Mouse (Mus musculus) limb, embryonic 13.5 days (tissue): Measurements from ENCODE around the gene Sppl2c. TPM values are rescaled to one million over a fixed set of nuclear protein-coding genes. Genes with fewer than 3 reads are reported as not detected.

Source experiments
- ATAC-seq: fragments of 200-750 bp; cut with Nextera tagmentation; 2 replicates; pipeline ENCODE4 v1.8.0; 2017; ENCODE audit warnings: low read depth, moderate number of reproducible peaks, moderate TSS enrichment; ENCODE audit not compliant: low FRiP score
- H3K27ac ChIP-seq: fragments of 300-500 bp; sonication (generic); 2 replicates; pipeline ENCODE4 v1.5.1; 2015; ENCODE audit warnings: inconsistent platforms, mild to moderate bottlenecking, moderate library complexity
- H3K27me3 ChIP-seq: fragments of 300-500 bp; sonication (generic); 2 replicates; pipeline ENCODE4 v1.6.1; 2015; ENCODE audit warnings: mild to moderate bottlenecking, inconsistent platforms
- H3K36me3 ChIP-seq: fragments of 300-500 bp; sonication (generic); 2 replicates; pipeline ENCODE4 v1.6.1; 2015; ENCODE audit warnings: inconsistent platforms, mild to moderate bottlenecking, moderate library complexity
- H3K4me1 ChIP-seq: fragments of 300-500 bp; sonication (generic); 2 replicates; pipeline ENCODE4 v1.6.1; 2015; ENCODE audit warnings: inconsistent platforms
- H3K4me2 ChIP-seq: fragments of 300-500 bp; sonication (generic); replicated peaks from 2 replicates; pipeline ENCODE4 v1.6.1; 2015; ENCODE audit warnings: inconsistent platforms, mild to moderate bottlenecking, moderate library complexity
- H3K4me3 ChIP-seq: fragments of 300-500 bp; sonication (generic); 2 replicates; pipeline ENCODE4 v1.5.1; 2015; ENCODE audit warnings: moderate library complexity, mild to moderate bottlenecking, inconsistent platforms
- H3K9ac ChIP-seq: fragments of 300-500 bp; sonication (generic); 2 replicates; pipeline ENCODE4 v1.6.1; 2015; ENCODE audit warnings: mild to moderate bottlenecking, inconsistent platforms
- H3K9me3 ChIP-seq: fragments of 300-500 bp; sonication (generic); 2 replicates; pipeline ENCODE4 v1.6.1; 2016; ENCODE audit warnings: inconsistent platforms
- WGBS: fragments of 180-500 bp; shearing (Covaris S2); methylation state at CpG from one replicate; pipeline ENCODE4 v1.1.7; 2015; 5-methylcytosine and 5-hydroxymethylcytosine counted together
- polyA plus RNA-seq: library from polyadenylated mRNA; unstranded; fragments of >200 nt; fragmentation: Nextera tagmentation; extraction: Ambion mirVana; gene quantifications from 2 replicates; pipeline ENCODE4 v1.2.1, GENCODE M21; 2015

The Sppl2c gene
- polyA plus RNA-seq, 1 experiment from 2014 or later: not detected

- H3K4me3 ChIP-seq: no peak overlapping the region
- 77% methylated on average over 5 of the region's 5 CpGs for WGBS
- no peak for ATAC-seq
Observed at GRCm38 (mm10) chr11:104161153-104161552, 25.0 kb upstream of the Sppl2c start.

GRCm38 (mm10) chr11:104164257-104164656, 21.9 kb upstream of the Sppl2c start:
- Histone ChIP-seq H3K4me1 (no peaks in the 10 kb centered on the region), H3K27me3 (peaks cover 16% of the 10 kb centered on the region; the same call in 1 of the 2 replicates), H3K9ac (no peak overlapping the region), H3K36me3 (no peaks in the 10 kb centered on the region), H3K9me3 (no peaks in the 10 kb centered on the region), H3K4me3 (no peak overlapping the region), H3K4me2 (no peak overlapping the region), H3K27ac (no peak overlapping the region)
- ATAC-seq: no peak
- WGBS: 86% methylated on average over 10 of the region's 10 CpGs

More at GRCm38 (mm10) chr11:104161153-104161552, 25.0 kb upstream of the Sppl2c start:
- Histone ChIP-seq H3K4me2 (no peak overlapping the region), H3K27ac (no peak overlapping the region), H3K9me3 (no peaks in the 10 kb centered on the region), H3K27me3 (peaks cover 32% of the 10 kb centered on the region), H3K4me1 (peaks cover 12% of the 10 kb centered on the region), H3K36me3 (no peaks in the 10 kb centered on the region), H3K9ac (no peak overlapping the region)

DNA sequence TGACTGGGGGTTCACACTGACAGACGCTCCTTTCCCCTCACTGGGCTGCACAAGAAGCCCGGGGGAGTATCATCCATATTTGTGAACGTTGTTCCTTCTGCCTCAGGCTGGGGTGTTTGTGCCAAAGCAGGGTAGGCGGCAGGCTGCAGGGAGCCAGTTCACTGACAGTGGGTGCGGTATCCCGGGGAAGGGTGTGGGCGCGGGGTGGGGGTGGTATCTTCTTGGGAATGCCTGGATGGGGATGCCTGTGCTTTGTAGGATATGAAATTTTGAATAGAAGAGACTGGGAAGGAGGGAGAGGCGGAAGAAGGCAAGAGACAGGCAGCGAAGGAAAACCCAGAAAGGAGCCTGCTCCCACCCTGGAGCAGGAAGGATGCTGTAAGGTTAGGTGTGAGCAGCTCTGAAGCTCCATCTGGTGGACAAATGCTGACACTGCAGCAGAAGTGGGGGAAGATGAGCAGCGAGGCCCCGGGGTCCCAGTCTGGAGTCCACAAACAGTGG, 14.8 kb upstream of the Sppl2c start:
- H3K4me2 ChIP-seq: no peak overlapping the region
- H3K36me3 ChIP-seq: no peaks in the 10 kb centered on the region
- ATAC-seq: no peak; the same call in 1 of the 2 replicates
- H3K9me3 ChIP-seq: no peaks in the 10 kb centered on the region
- no peak overlapping the region for H3K27ac ChIP-seq
- WGBS: 39% methylated on average over 12 of the region's 12 CpGs
- H3K4me1 ChIP-seq: no peaks in the 10 kb centered on the region
- H3K9ac ChIP-seq: no peak overlapping the region
- peaks cover 22% of the 10 kb centered on the region; the same call in 1 of the 2 replicates for H3K27me3 ChIP-seq
- H3K4me3 ChIP-seq: no peak overlapping the region

DNA sequence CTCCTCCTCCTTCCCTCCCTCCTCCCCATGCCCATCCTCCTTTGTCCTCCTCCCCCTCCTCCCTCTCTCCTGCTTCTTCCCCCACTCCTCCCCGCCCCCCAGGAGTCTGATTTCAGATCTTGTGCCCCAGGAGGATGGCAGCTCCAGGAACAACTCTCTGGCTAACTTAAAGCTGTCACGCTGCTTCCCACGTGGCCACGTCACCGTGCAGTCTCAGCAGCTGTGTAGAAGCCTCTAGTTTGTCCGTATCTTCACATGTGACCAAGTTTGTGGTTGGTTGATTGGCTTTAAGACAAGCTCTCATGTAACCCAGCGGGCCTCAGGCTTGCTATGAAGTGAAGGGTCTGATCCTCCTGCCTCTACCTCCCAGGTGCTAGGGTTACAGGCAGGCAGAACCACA, 7.2 kb upstream of the Sppl2c start:
- H3K9me3 ChIP-seq: no peaks in the 10 kb centered on the region
- no peak overlapping the region for H3K4me2 ChIP-seq
- no peak for ATAC-seq
- WGBS: 27% methylated on average over 7 of the region's 7 CpGs
- H3K9ac ChIP-seq: no peak overlapping the region
- peaks cover 5% of the 10 kb centered on the region; the same call in 1 of the 2 replicates for H3K27me3 ChIP-seq
- no peak overlapping the region for H3K4me3 ChIP-seq
- H3K27ac ChIP-seq: no peak overlapping the region
- H3K36me3 ChIP-seq: no peaks in the 10 kb centered on the region
- H3K4me1 ChIP-seq: no peaks in the 10 kb centered on the region

- no peak overlapping the region for H3K27ac ChIP-seq
- H3K4me3 ChIP-seq: no peak overlapping the region
- H3K9me3 ChIP-seq: no peaks in the 10 kb centered on the region
- H3K27me3 ChIP-seq: peaks cover 5% of the 10 kb centered on the region; the same call in 1 of the 2 replicates
- no peak overlapping the region for H3K4me2 ChIP-seq
- H3K36me3 ChIP-seq: no peaks in the 10 kb centered on the region
- H3K4me1 ChIP-seq: no peaks in the 10 kb centered on the region
- ATAC-seq: no peak
- 72% methylated on average over 5 of the region's 5 CpGs for WGBS
- H3K9ac ChIP-seq: no peak overlapping the region
Observed at GRCm38 (mm10) chr11:104179804-104180203, 6.3 kb upstream of the Sppl2c start.

GRCm38 (mm10) chr11:104182141-104182540, 4.0 kb upstream of the Sppl2c start:
- Histone ChIP-seq H3K36me3 (no peaks in the 10 kb centered on the region), H3K4me3 (no peak overlapping the region), H3K27me3 (peaks cover 5% of the 10 kb centered on the region; the same call in 1 of the 2 replicates), H3K4me2 (no peak overlapping the region), H3K27ac (no peak overlapping the region), H3K9ac (no peak overlapping the region), H3K4me1 (no peaks in the 10 kb centered on the region), H3K9me3 (no peaks in the 10 kb centered on the region)
- ATAC-seq: no peak
- 82% methylated on average over 3 of the region's 3 CpGs for WGBS

GRCm38 (mm10) chr11:104186837-104187150, 667 bp downstream of the Sppl2c start:
- Histone ChIP-seq H3K27ac (no peak overlapping the region), H3K9ac (no peak overlapping the region), H3K4me2 (no peak overlapping the region), H3K4me3 (no peak overlapping the region), H3K36me3 (no peaks in the 10 kb centered on the region), H3K9me3 (no peaks in the 10 kb centered on the region), H3K4me1 (no peaks in the 10 kb centered on the region), H3K27me3 (no peaks in the 10 kb centered on the region)
- 90% methylated on average over 9 of the region's 9 CpGs for WGBS
- no peak for ATAC-seq

DNA sequence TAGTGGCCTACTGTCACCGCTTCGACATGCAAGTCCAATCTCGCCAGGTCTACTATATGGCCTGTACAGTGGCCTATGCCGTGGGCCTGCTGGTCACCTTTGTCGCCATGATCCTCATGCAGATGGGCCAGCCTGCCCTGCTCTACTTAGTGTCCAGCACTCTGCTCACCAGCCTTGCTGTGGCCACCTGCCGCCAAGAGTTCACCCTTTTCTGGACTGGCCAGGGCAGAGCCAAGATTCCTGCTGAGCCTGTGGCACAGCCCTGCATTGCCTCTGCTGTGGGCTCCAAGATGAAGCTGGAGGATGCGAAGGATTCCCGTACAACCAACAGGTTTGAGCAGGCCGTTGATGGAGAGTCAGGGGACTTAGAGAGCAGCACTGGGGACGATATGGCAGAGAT, 1.6 kb downstream of the Sppl2c start:
- WGBS: 93% methylated on average over 10 of the region's 10 CpGs
- ATAC-seq: no peak
- Histone ChIP-seq H3K36me3 (no peaks in the 10 kb centered on the region), H3K9ac (no peak overlapping the region), H3K27ac (no peak overlapping the region), H3K4me2 (no peak overlapping the region), H3K9me3 (no peaks in the 10 kb centered on the region), H3K27me3 (no peaks in the 10 kb centered on the region), H3K4me1 (no peaks in the 10 kb centered on the region), H3K4me3 (no peak overlapping the region)

- Histone ChIP-seq H3K4me1 (no peaks in the 10 kb centered on the region), H3K9ac (no peak overlapping the region), H3K36me3 (no peaks in the 10 kb centered on the region), H3K4me2 (no peak overlapping the region), H3K27me3 (no peaks in the 10 kb centered on the region), H3K27ac (no peak overlapping the region), H3K9me3 (no peaks in the 10 kb centered on the region), H3K4me3 (no peak overlapping the region)
- WGBS: 79% methylated on average over 2 of the region's 2 CpGs
- ATAC-seq: no peak
Observed at GRCm38 (mm10) chr11:104190008-104190407, 3.9 kb downstream of the Sppl2c start.

DNA sequence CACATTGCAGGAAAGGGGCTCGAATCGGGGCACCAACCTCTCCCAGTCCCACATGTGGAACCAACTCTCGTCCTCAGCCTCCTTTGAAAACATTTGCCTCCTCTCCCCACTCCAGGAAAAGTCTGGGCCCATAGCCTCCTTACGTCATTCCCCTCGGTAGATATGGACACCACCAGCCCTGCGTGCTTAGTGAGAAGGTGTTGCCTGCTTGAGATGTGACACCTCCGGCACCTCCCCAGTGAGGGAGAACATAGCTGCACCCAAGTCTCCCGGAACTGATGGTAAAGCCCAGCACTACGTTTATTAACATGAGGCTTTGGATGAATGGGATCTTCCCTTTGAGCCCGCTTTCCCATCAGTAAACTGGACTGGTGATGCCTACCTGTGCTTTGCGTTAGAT, 9.3 kb downstream of the Sppl2c start:
- H3K27ac ChIP-seq: no peak overlapping the region
- no peak overlapping the region for H3K4me2 ChIP-seq
- H3K9ac ChIP-seq: no peak overlapping the region
- WGBS: 69% methylated on average over 11 of the region's 11 CpGs
- no peak overlapping the region for H3K4me3 ChIP-seq
- H3K27me3 ChIP-seq: peaks cover 17% of the 10 kb centered on the region
- no peaks in the 10 kb centered on the region for H3K9me3 ChIP-seq
- H3K4me1 ChIP-seq: no peaks in the 10 kb centered on the region
- ATAC-seq: no peak
- H3K36me3 ChIP-seq: no peaks in the 10 kb centered on the region

DNA sequence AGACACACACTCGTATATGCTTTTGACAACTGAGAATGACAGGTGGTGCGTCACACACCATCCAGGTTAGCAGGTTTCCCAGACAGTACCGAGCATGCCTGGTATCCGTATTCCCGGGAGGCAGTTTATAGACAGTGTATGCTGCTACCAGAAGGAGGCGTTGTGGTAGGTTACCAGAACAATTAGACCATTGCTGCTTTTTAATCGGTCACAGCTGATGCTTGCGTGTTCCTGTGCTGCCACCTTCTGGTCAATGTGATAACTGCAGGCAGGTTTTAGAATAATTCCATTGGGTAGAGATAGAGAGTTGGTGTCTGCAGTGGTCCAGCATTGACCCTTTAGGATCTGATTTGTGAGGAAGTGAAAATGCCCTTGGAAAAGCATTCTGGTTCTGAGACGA, 9.7 kb downstream of the Sppl2c start:
- no peaks in the 10 kb centered on the region for H3K9me3 ChIP-seq
- H3K27ac ChIP-seq: no peak overlapping the region
- H3K4me3 ChIP-seq: no peak overlapping the region
- no peaks in the 10 kb centered on the region for H3K36me3 ChIP-seq
- H3K4me2 ChIP-seq: no peak overlapping the region
- no peaks in the 10 kb centered on the region for H3K4me1 ChIP-seq
- H3K27me3 ChIP-seq: peaks cover 17% of the 10 kb centered on the region
- WGBS: 9% methylated on average over 9 of the region's 9 CpGs
- H3K9ac ChIP-seq: no peak overlapping the region
- ATAC-seq: peak; percentile 44

- Histone ChIP-seq H3K36me3 (no peaks in the 10 kb centered on the region), H3K9ac (no peak overlapping the region), H3K4me2 (no peak overlapping the region), H3K4me1 (no peaks in the 10 kb centered on the region), H3K4me3 (no peak overlapping the region), H3K27ac (no peak overlapping the region), H3K27me3 (peaks cover 17% of the 10 kb centered on the region), H3K9me3 (peaks cover 12% of the 10 kb centered on the region)
- no peak for ATAC-seq
- WGBS: 6% methylated on average over 10 of the region's 10 CpGs
Observed at GRCm38 (mm10) chr11:104197861-104198260, 11.7 kb downstream of the Sppl2c start.

- Histone ChIP-seq H3K27me3 (peaks cover 3% of the 10 kb centered on the region), H3K36me3 (no peaks in the 10 kb centered on the region), H3K4me2 (no peak overlapping the region), H3K4me1 (no peaks in the 10 kb centered on the region), H3K9ac (no peak overlapping the region), H3K27ac (no peak overlapping the region), H3K4me3 (no peak overlapping the region), H3K9me3 (peaks cover 12% of the 10 kb centered on the region)
- 73% methylated on average over 3 of the region's 3 CpGs for WGBS
- no peak for ATAC-seq
Observed at GRCm38 (mm10) chr11:104203271-104203670, 17.1 kb downstream of the Sppl2c start.
